Mouse (Mus musculus) G1E (cell line): ENCODE results near the gene Srsf3. TPM values are rescaled to one million over a fixed set of nuclear protein-coding genes. Genes with fewer than 3 reads are reported as not detected.

Source experiments
- ATAC-seq: 2 replicates; pipeline ENCODE4 v1.8.0; 2016; ENCODE audit warnings: mild to moderate bottlenecking; ENCODE audit not compliant: insufficient number of reproducible peaks, poor library complexity, low FRiP score, severe bottlenecking; ENCODE audit errors: extremely low read depth
- DNase-seq: peaks from one replicate; pipeline ENCODE4 v3.0.0; 2012; ENCODE audit warnings: low spot score
- H3K27me3 ChIP-seq: 2 replicates; pipeline ENCODE4 v1.6.1; 2012; ENCODE audit warnings: mild to moderate bottlenecking, low read length, inconsistent platforms; ENCODE audit not compliant: insufficient read depth
- H3K36me3 ChIP-seq: replicated peaks from 2 replicates; pipeline ENCODE3; 2012; ENCODE audit warnings: mild to moderate bottlenecking, inconsistent platforms
- H3K4me1 ChIP-seq: 2 replicates; pipeline ENCODE4 v1.6.1; 2012; ENCODE audit warnings: low read depth, low read length, inconsistent platforms, mixed read lengths; ENCODE audit not compliant: insufficient read depth
- H3K4me3 ChIP-seq: 2 replicates; pipeline ENCODE4 v1.5.1; 2012; ENCODE audit warnings: low read depth, mild to moderate bottlenecking, inconsistent platforms, low read length, moderate library complexity, mixed read lengths
- H3K9me3 ChIP-seq: replicated peaks from 2 replicates; pipeline ENCODE4 v1.6.1; 2012; ENCODE audit warnings: inconsistent platforms
- CTCF ChIP-seq: IDR thresholded peaks from 2 replicates; pipeline ENCODE4 v1.5.1; 2012; ENCODE audit warnings: low read depth, low read length, inconsistent platforms, mixed read lengths
- GATA1 ChIP-seq: IDR thresholded peaks from 2 replicates; pipeline ENCODE4 v1.6.1; 2012; ENCODE audit warnings: borderline replicate concordance, low read length, inconsistent platforms, mixed read lengths
- GATA2 ChIP-seq: IDR thresholded peaks from 2 replicates; pipeline ENCODE4 v1.6.1; 2012; ENCODE audit warnings: low read depth, low read length, inconsistent platforms, borderline replicate concordance
- POLR2AphosphoS5 ChIP-seq: IDR thresholded peaks from 2 replicates; pipeline ENCODE4 v1.6.1; 2012; ENCODE audit warnings: low read depth, low read length, inconsistent platforms; ENCODE audit not compliant: insufficient replicate concordance
- TAL1 ChIP-seq: conservative IDR thresholded peaks from 2 replicates; pipeline ENCODE4 v1.6.1; 2012; ENCODE audit warnings: low read depth, low read length, inconsistent platforms, mixed read lengths
- polyA plus RNA-seq: library from polyadenylated mRNA; stranded (reverse); fragments of >175 nt; gene quantifications from 2 replicates; pipeline ENCODE4 v1.2.3, GENCODE M21; 2012
- total RNA-seq, 2 experiments: library from RNA; stranded (forward) in 1 of 2; stranded (reverse) in 1 of 2; fragments of 200-1000 nt in 1 of 2; fragments of >200 nt in 1 of 2; fragmentation: Nextera tagmentation in 1 of 2; gene quantifications; 2 replicates each; pipeline ENCODE4 v1.2.3; 2014 to 2017

The Srsf3 gene
- total and polyA plus RNA-seq, 3 experiments, result 174 to 771 (median 258) TPM

- H3K9me3 ChIP-seq, result 0 out of 2 replicates have a peak, but pooled peaks cover 4% of the 10 kb centered on the region
- H3K36me3 ChIP-seq, result peaks cover 26% of the 10 kb centered on the region
- ATAC-seq (no peak), DNase-seq (no peak)
- TF ChIP-seq GATA2 (no peak), TAL1 (no peak), GATA1 (no peak), CTCF (no peak), POLR2AphosphoS5 (no peak)
- H3K4me1 ChIP-seq, result peaks cover 74% of the 10 kb centered on the region
- no peaks in the 10 kb centered on the region for H3K27me3 ChIP-seq
- peak overlapping the region; percentile 68 for H3K4me3 ChIP-seq
Observed at GRCm38 (mm10) chr17:29091348-29091944, 59.0 kb downstream of the Srsf3 start.

GRCm38 (mm10) chr17:29092497-29092896 lies 60.1 kb downstream of the Srsf3 start:
- Histone ChIP-seq H3K36me3 (peaks cover 36% of the 10 kb centered on the region), H3K4me3 (peak overlapping the region; percentile 63; the same call in 1 of the 2 replicates), H3K9me3 (0 out of 2 replicates have a peak, but pooled peaks cover 4% of the 10 kb centered on the region), H3K4me1 (peaks cover 84% of the 10 kb centered on the region), H3K27me3 (no peaks in the 10 kb centered on the region)
- no peak for DNase-seq
- TF ChIP-seq POLR2AphosphoS5, result no peak
- no peak for TF ChIP-seq GATA1
- no peak for TF ChIP-seq GATA2
- no peak for TF ChIP-seq TAL1
- no peak for TF ChIP-seq CTCF
- no peak for ATAC-seq

Other genes starting within 250 kb of the Srsf3 start
- gene Brpf3, start 231.5 kb upstream of the Srsf3 start, total RNA-seq (2014; fragmentation: Nextera tagmentation), result 62.4 and 87.3 TPM in 2 replicates
- 3.4 and 5.7 TPM in 2 replicates for gene Brpf3, start 231.5 kb upstream of the Srsf3 start, total RNA-seq (2017)
- gene Brpf3, start 231.5 kb upstream of the Srsf3 start, polyA plus RNA-seq, result 29.1 and 30.9 TPM in 2 replicates
- not detected in 2 replicates for gene Pnpla1, start 174.2 kb upstream of the Srsf3 start, total RNA-seq (2014; fragmentation: Nextera tagmentation)
- gene Pnpla1, start 174.2 kb upstream of the Srsf3 start, total RNA-seq (2017), result 0.06 TPM in 1 of 2 replicates, not detected in the other
- gene Pnpla1, start 174.2 kb upstream of the Srsf3 start, polyA plus RNA-seq, result not detected in 2 replicates
- not detected in 2 replicates for gene 4930539E08Rik, start 117.3 kb upstream of the Srsf3 start, total RNA-seq (2014; fragmentation: Nextera tagmentation)
- 0.11 and 0.12 TPM in 2 replicates for gene 4930539E08Rik, start 117.3 kb upstream of the Srsf3 start, total RNA-seq (2017)
- not detected in 2 replicates for gene 4930539E08Rik, start 117.3 kb upstream of the Srsf3 start, polyA plus RNA-seq
- 0.73 TPM in 1 of 2 replicates, not detected in the other for gene Pxt1, start 88.8 kb upstream of the Srsf3 start, total RNA-seq (2014; fragmentation: Nextera tagmentation)
- not detected in 2 replicates for gene Pxt1, start 88.8 kb upstream of the Srsf3 start, total RNA-seq (2017)
- 0.23 and 0.29 TPM in 2 replicates for gene Pxt1, start 88.8 kb upstream of the Srsf3 start, polyA plus RNA-seq
- gene Kctd20, start 80.7 kb upstream of the Srsf3 start, total RNA-seq (2014; fragmentation: Nextera tagmentation), result 47.3 and 66.3 TPM in 2 replicates
- gene Kctd20, start 80.7 kb upstream of the Srsf3 start, total RNA-seq (2017), result 42.7 and 51.0 TPM in 2 replicates
- 91.6 and 123 TPM in 2 replicates for gene Kctd20, start 80.7 kb upstream of the Srsf3 start, polyA plus RNA-seq
- 206 and 234 TPM in 2 replicates for gene Stk38, start 24.6 kb upstream of the Srsf3 start, total RNA-seq (2014; fragmentation: Nextera tagmentation)
- gene Stk38, start 24.6 kb upstream of the Srsf3 start, total RNA-seq (2017), result 73.5 and 82.7 TPM in 2 replicates
- 97.6 and 107 TPM in 2 replicates for gene Stk38, start 24.6 kb upstream of the Srsf3 start, polyA plus RNA-seq
- 224 and 234 TPM in 2 replicates for gene Cdkn1a, start 58.3 kb downstream of the Srsf3 start, total RNA-seq (2014; fragmentation: Nextera tagmentation)
- gene Cdkn1a, start 58.3 kb downstream of the Srsf3 start, total RNA-seq (2017), result 18.9 and 21.4 TPM in 2 replicates
- gene Cdkn1a, start 58.3 kb downstream of the Srsf3 start, polyA plus RNA-seq, result 123 and 145 TPM in 2 replicates
- 20.5 and 23.0 TPM in 2 replicates for gene Rab44, start 81.5 kb downstream of the Srsf3 start, total RNA-seq (2014; fragmentation: Nextera tagmentation)
- gene Rab44, start 81.5 kb downstream of the Srsf3 start, total RNA-seq (2017), result 67.8 and 72.8 TPM in 2 replicates
- gene Rab44, start 81.5 kb downstream of the Srsf3 start, polyA plus RNA-seq, result 11.6 and 13.3 TPM in 2 replicates
- gene Cpne5, start 205.5 kb downstream of the Srsf3 start, total RNA-seq (2014; fragmentation: Nextera tagmentation), result 1.2 and 2.1 TPM in 2 replicates
- gene Cpne5, start 205.5 kb downstream of the Srsf3 start, total RNA-seq (2017), result 0.64 and 0.71 TPM in 2 replicates
- 21.0 and 25.0 TPM in 2 replicates for gene Cpne5, start 205.5 kb downstream of the Srsf3 start, polyA plus RNA-seq
- 26.3 and 29.2 TPM in 2 replicates for gene Ppil1, start 231.6 kb downstream of the Srsf3 start, total RNA-seq (2014; fragmentation: Nextera tagmentation)
- 79.4 and 80.9 TPM in 2 replicates for gene Ppil1, start 231.6 kb downstream of the Srsf3 start, total RNA-seq (2017)
- 59.1 and 91.6 TPM in 2 replicates for gene Ppil1, start 231.6 kb downstream of the Srsf3 start, polyA plus RNA-seq
- 68.0 and 85.4 TPM in 2 replicates for gene BC004004, start 236.2 kb downstream of the Srsf3 start, total RNA-seq (2014; fragmentation: Nextera tagmentation)
- gene BC004004, start 236.2 kb downstream of the Srsf3 start, total RNA-seq (2017), result 51.7 TPM in 2 replicates
- 16.0 and 19.8 TPM in 2 replicates for gene BC004004, start 236.2 kb downstream of the Srsf3 start, polyA plus RNA-seq